Mouse (Mus musculus) forebrain, embryonic 13.5 days (tissue): ENCODE measurements at regions not wholly inside any gene's neighbourhood (a gene's known extent, or its start where the extent isn't known, plus 50 kb on each side); places are given as distances from the start of the nearest gene placed in this dataset.

ENCODE experiments used
- ATAC-seq: fragments of 200-750 bp; cut with Nextera tagmentation; 2 replicates; pipeline ENCODE4 v1.8.0; 2017
- H3K27ac ChIP-seq: fragments of 300-500 bp; sonication (generic); 2 replicates; pipeline ENCODE4 v1.5.1; 2015; ENCODE audit warnings: inconsistent platforms, mild to moderate bottlenecking, moderate library complexity
- H3K27me3 ChIP-seq: fragments of 300-500 bp; sonication (generic); 2 replicates; pipeline ENCODE4 v1.6.1; 2015; ENCODE audit warnings: mild to moderate bottlenecking, inconsistent platforms
- H3K36me3 ChIP-seq: fragments of 300-500 bp; sonication (generic); 2 replicates; pipeline ENCODE4 v1.6.1; 2015; ENCODE audit warnings: mild to moderate bottlenecking, inconsistent platforms; ENCODE audit not compliant: poor library complexity, severe bottlenecking
- H3K4me1 ChIP-seq: fragments of 300-500 bp; sonication (generic); 2 replicates; pipeline ENCODE4 v1.6.1; 2015; ENCODE audit warnings: inconsistent platforms
- H3K4me2 ChIP-seq: fragments of 300-500 bp; sonication (generic); 2 replicates; pipeline ENCODE4 v1.6.1; 2015; ENCODE audit warnings: inconsistent platforms, mild to moderate bottlenecking, moderate library complexity
- H3K4me3 ChIP-seq: fragments of 300-500 bp; sonication (generic); 2 replicates; pipeline ENCODE4 v1.5.1; 2015; ENCODE audit warnings: mild to moderate bottlenecking, inconsistent platforms
- H3K9ac ChIP-seq: fragments of 300-500 bp; sonication (generic); 2 replicates; pipeline ENCODE4 v1.6.1; 2015; ENCODE audit warnings: mild to moderate bottlenecking, inconsistent platforms
- H3K9me3 ChIP-seq: fragments of 300-500 bp; sonication (generic); replicated peaks from 2 replicates; pipeline ENCODE4 v1.6.1; 2016; ENCODE audit warnings: inconsistent platforms
- WGBS: fragments of 180-500 bp; shearing (Covaris S2); methylation state at CpG from one replicate; pipeline ENCODE4 v1.1.7; 2015; 5-methylcytosine and 5-hydroxymethylcytosine counted together

DNA sequence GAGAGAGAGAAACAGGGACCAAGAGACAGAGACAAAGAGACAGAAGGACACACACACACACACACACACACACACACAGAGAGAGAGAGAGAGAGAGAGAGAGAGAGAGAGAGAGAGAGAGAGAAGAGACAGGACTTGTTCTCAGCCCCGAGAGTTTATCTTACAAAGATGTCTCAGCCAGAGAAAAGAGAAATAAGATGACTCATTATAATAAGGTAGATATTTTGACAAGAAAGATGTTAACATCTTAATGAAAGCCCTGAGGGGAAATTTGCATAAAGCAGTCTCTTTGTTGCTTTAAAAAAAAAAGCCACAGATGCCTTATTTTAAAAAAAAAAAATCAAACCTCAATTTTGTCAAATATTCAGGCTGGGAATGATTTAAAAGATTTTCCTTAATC lies 78.1 kb upstream of the Tnr start:
- H3K9ac ChIP-seq, result no peak overlapping the region
- no peak overlapping the region for H3K4me2 ChIP-seq
- H3K4me1 ChIP-seq, result peaks cover 6% of the 10 kb centered on the region; the same call in 1 of the 2 replicates
- no peaks in the 10 kb centered on the region for H3K9me3 ChIP-seq
- no peaks in the 10 kb centered on the region for H3K36me3 ChIP-seq
- no peak overlapping the region for H3K4me3 ChIP-seq
- ATAC-seq, result no peak
- no peak overlapping the region for H3K27ac ChIP-seq
- no peaks in the 10 kb centered on the region for H3K27me3 ChIP-seq
- 17% methylated on average over 1 of the region's 1 CpGs for WGBS

DNA sequence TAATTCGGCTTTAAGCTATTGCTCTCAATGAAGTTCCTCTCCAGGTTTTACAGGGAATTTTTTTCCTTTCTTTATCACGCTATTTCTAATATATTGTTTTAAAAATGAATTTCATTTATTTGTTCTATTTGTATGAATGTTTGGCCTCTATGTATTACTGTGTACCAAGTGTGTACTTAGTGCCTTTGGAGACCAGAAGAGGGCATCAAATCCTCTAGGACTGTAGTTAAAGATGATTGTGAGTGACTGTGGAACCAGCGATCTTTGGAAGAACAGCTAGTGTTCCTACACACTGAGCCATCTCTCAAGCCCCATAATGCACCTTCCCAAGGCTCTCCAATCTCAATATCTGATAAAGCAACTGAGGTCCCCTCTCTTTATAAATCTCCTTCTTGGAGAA lies 72.1 kb upstream of the Tnr start:
- 84% methylated on average over 3 of the region's 3 CpGs for WGBS
- H3K9me3 ChIP-seq, result no peaks in the 10 kb centered on the region
- no peak overlapping the region for H3K4me2 ChIP-seq
- H3K27ac ChIP-seq, result no peak overlapping the region
- ATAC-seq, result no peak
- H3K4me1 ChIP-seq, result no peaks in the 10 kb centered on the region
- H3K4me3 ChIP-seq, result no peak overlapping the region
- H3K27me3 ChIP-seq, result no peaks in the 10 kb centered on the region
- H3K9ac ChIP-seq, result no peak overlapping the region
- H3K36me3 ChIP-seq, result no peaks in the 10 kb centered on the region

DNA sequence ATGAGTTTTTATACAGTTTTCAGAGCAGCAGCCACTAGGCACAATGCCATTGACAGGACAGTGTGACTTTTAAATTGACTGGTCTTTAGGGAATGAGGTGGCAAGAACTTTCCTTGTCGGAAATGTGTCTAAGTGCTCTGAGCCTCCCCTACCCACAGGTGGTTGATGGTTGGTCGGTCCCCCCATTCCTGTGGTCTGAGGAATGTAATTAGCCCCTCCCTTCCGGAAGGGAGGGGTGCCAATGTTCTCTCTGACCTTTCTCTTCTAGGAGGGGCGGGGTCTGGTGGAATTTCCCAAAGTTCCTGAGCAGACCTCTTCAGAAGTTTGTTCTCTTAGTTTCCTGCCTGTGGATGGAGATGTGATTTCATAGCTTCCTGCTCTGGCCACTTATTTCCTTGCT lies 62.7 kb upstream of the Tnr start:
- Histone ChIP-seq H3K27me3 (no peaks in the 10 kb centered on the region), H3K9me3 (no peaks in the 10 kb centered on the region), H3K4me2 (no peak overlapping the region), H3K27ac (no peak overlapping the region), H3K36me3 (no peaks in the 10 kb centered on the region), H3K4me3 (no peak overlapping the region), H3K4me1 (no peaks in the 10 kb centered on the region), H3K9ac (no peak overlapping the region)
- ATAC-seq, result no peak
- WGBS, result 87% methylated on average over 4 of the region's 4 CpGs

DNA sequence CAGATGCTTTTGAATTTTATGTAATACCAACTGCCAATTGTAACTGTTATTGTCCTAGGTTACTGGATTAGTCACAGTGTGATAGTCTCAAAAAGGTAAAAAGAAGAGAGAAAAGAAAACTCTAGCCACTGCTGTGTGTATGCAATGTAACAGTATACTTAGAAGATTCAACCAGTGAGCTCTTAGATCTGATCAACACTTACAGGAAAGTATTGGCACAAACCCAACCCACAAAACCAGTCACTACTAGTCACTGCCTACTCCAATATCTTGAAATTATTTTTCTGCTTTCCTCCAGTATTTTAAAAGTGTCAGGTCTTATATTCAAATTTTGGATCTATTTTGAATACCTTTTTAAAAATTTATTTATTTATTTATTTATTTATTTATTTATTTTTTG lies 52.6 kb upstream of the Tnr start:
- no peak for ATAC-seq
- Histone ChIP-seq H3K9ac (no peak overlapping the region), H3K27me3 (no peaks in the 10 kb centered on the region), H3K4me3 (no peak overlapping the region), H3K4me1 (no peaks in the 10 kb centered on the region), H3K27ac (no peak overlapping the region), H3K36me3 (no peaks in the 10 kb centered on the region), H3K9me3 (no peaks in the 10 kb centered on the region), H3K4me2 (no peak overlapping the region)
